Mouse (Mus musculus) heart, embryonic 11.5 days (tissue): ENCODE measurements at regions not wholly inside any gene's neighbourhood (a gene's known extent, or its start where the extent isn't known, plus 50 kb on each side); places are given as distances from the start of the nearest gene placed in this dataset.

Experiments used
- ATAC-seq: fragments of 200-750 bp; cut with Nextera tagmentation; replicated peaks from 2 replicates; pipeline ENCODE4 v1.8.0; 2017; ENCODE audit warnings: moderate library complexity; ENCODE audit not compliant: insufficient number of reproducible peaks, low FRiP score, low TSS enrichment
- H3K27ac ChIP-seq: fragments of 300-500 bp; sonication (generic); 2 replicates; pipeline ENCODE4 v1.5.1; 2014; ENCODE audit warnings: mild to moderate bottlenecking, low read depth, low read length
- H3K27me3 ChIP-seq: fragments of 300-500 bp; sonication (generic); 2 replicates; pipeline ENCODE4 v1.6.1; 2014; ENCODE audit warnings: mild to moderate bottlenecking, low read length, mixed read lengths; ENCODE audit not compliant: control insufficient read depth, insufficient read depth
- H3K36me3 ChIP-seq: fragments of 300-500 bp; sonication (generic); 2 replicates; pipeline ENCODE4 v1.6.1; 2014; ENCODE audit warnings: mild to moderate bottlenecking, low read length, moderate library complexity, mixed read lengths; ENCODE audit not compliant: control insufficient read depth, insufficient read depth
- H3K4me1 ChIP-seq: fragments of 300-500 bp; sonication (generic); 2 replicates; pipeline ENCODE4 v1.6.1; 2014; ENCODE audit warnings: low read length; ENCODE audit not compliant: control insufficient read depth, insufficient read depth
- H3K4me2 ChIP-seq: fragments of 300-500 bp; sonication (generic); 2 replicates; pipeline ENCODE4 v1.6.1; 2014; ENCODE audit warnings: mild to moderate bottlenecking, moderate library complexity
- H3K4me3 ChIP-seq: fragments of 300-500 bp; sonication (generic); 2 replicates; pipeline ENCODE4 v1.5.1; 2014; ENCODE audit warnings: low read depth, low read length
- H3K9ac ChIP-seq: fragments of 300-500 bp; sonication (generic); 2 replicates; pipeline ENCODE4 v1.6.1; 2014; ENCODE audit warnings: mild to moderate bottlenecking, low read depth, low read length, moderate library complexity
- H3K9me3 ChIP-seq: fragments of 300-500 bp; sonication (generic); replicated peaks from 2 replicates; pipeline ENCODE4 v1.6.1; 2016; ENCODE audit warnings: low read length; ENCODE audit not compliant: control insufficient read depth
- WGBS: fragments of 180-500 bp; shearing (Covaris S2); extraction: QIAGEN DNeasy Blood & Tissue Kit; methylation state at CpG from one replicate; pipeline ENCODE4 v1.1.7; 2014; ENCODE audit not compliant: insufficient replicate concordance; 5-methylcytosine and 5-hydroxymethylcytosine counted together

- Histone ChIP-seq H3K9me3 (no peaks in the 10 kb centered on the region), H3K36me3 (no peaks in the 10 kb centered on the region), H3K27ac (no peak overlapping the region), H3K9ac (no peak overlapping the region), H3K4me2 (no peak overlapping the region), H3K4me1 (no peaks in the 10 kb centered on the region), H3K27me3 (no peaks in the 10 kb centered on the region), H3K4me3 (no peak overlapping the region)
- 69% methylated on average over 6 of the region's 6 CpGs for WGBS
- no peak for ATAC-seq
Observed at GRCm38 (mm10) chr1:47093289-47093947, 200.8 kb upstream of the Slc39a10 start.

GRCm38 (mm10) chr1:47076423-47076822 lies 183.8 kb upstream of the Slc39a10 start:
- H3K27ac ChIP-seq, result no peak overlapping the region
- H3K4me2 ChIP-seq, result no peak overlapping the region
- H3K36me3 ChIP-seq, result no peaks in the 10 kb centered on the region
- H3K27me3 ChIP-seq, result no peaks in the 10 kb centered on the region
- no peak overlapping the region for H3K4me3 ChIP-seq
- H3K9me3 ChIP-seq, result no peaks in the 10 kb centered on the region
- no peak for ATAC-seq
- H3K9ac ChIP-seq, result no peak overlapping the region
- 75% methylated on average over 7 of the region's 7 CpGs for whole genome bisulfite sequencing
- no peaks in the 10 kb centered on the region for H3K4me1 ChIP-seq

GRCm38 (mm10) chr1:47058149-47058548 lies 165.5 kb upstream of the Slc39a10 start:
- ATAC-seq, result no peak
- Histone ChIP-seq H3K9ac (no peak overlapping the region), H3K4me1 (no peaks in the 10 kb centered on the region), H3K27ac (no peak overlapping the region), H3K27me3 (no peaks in the 10 kb centered on the region), H3K4me2 (no peak overlapping the region), H3K4me3 (no peak overlapping the region), H3K36me3 (no peaks in the 10 kb centered on the region), H3K9me3 (no peaks in the 10 kb centered on the region)
- 46% methylated on average over 1 of the region's 1 CpGs for WGBS

GRCm38 (mm10) chr1:47057344-47057743 lies 164.7 kb upstream of the Slc39a10 start:
- no peaks in the 10 kb centered on the region for H3K36me3 ChIP-seq
- 72% methylated on average over 3 of the region's 3 CpGs for WGBS
- no peak overlapping the region for H3K27ac ChIP-seq
- no peaks in the 10 kb centered on the region for H3K9me3 ChIP-seq
- H3K4me3 ChIP-seq, result no peak overlapping the region
- no peak for ATAC-seq
- H3K27me3 ChIP-seq, result no peaks in the 10 kb centered on the region
- H3K4me1 ChIP-seq, result no peaks in the 10 kb centered on the region
- no peak overlapping the region for H3K9ac ChIP-seq
- H3K4me2 ChIP-seq, result no peak overlapping the region

GRCm38 (mm10) chr1:47051109-47051508 lies 158.5 kb upstream of the Slc39a10 start:
- H3K9ac ChIP-seq, result no peak overlapping the region
- H3K36me3 ChIP-seq, result no peaks in the 10 kb centered on the region
- H3K9me3 ChIP-seq, result no peaks in the 10 kb centered on the region
- H3K27ac ChIP-seq, result no peak overlapping the region
- no peak overlapping the region for H3K4me2 ChIP-seq
- no peaks in the 10 kb centered on the region for H3K4me1 ChIP-seq
- no peak for ATAC-seq
- no peaks in the 10 kb centered on the region for H3K27me3 ChIP-seq
- H3K4me3 ChIP-seq, result no peak overlapping the region

GRCm38 (mm10) chr1:47050492-47050891 lies 157.8 kb upstream of the Slc39a10 start:
- no peaks in the 10 kb centered on the region for H3K4me1 ChIP-seq
- H3K9ac ChIP-seq, result no peak overlapping the region
- no peaks in the 10 kb centered on the region for H3K27me3 ChIP-seq
- WGBS, result 79% methylated on average over 1 of the region's 1 CpGs
- no peaks in the 10 kb centered on the region for H3K36me3 ChIP-seq
- no peak overlapping the region for H3K4me3 ChIP-seq
- no peak overlapping the region for H3K27ac ChIP-seq
- ATAC-seq, result no peak
- no peaks in the 10 kb centered on the region for H3K9me3 ChIP-seq
- no peak overlapping the region for H3K4me2 ChIP-seq

GRCm38 (mm10) chr1:47037576-47037975 lies 144.9 kb upstream of the Slc39a10 start:
- WGBS, result 49% methylated on average over 2 of the region's 2 CpGs
- H3K27me3 ChIP-seq, result no peaks in the 10 kb centered on the region
- H3K9ac ChIP-seq, result no peak overlapping the region
- no peaks in the 10 kb centered on the region for H3K9me3 ChIP-seq
- H3K4me2 ChIP-seq, result no peak overlapping the region
- no peak overlapping the region for H3K27ac ChIP-seq
- H3K36me3 ChIP-seq, result no peaks in the 10 kb centered on the region
- no peaks in the 10 kb centered on the region for H3K4me1 ChIP-seq
- ATAC-seq, result no peak
- no peak overlapping the region for H3K4me3 ChIP-seq

- ATAC-seq, result peak; percentile 59
- Histone ChIP-seq H3K27ac (no peak overlapping the region), H3K9ac (no peak overlapping the region), H3K36me3 (no peaks in the 10 kb centered on the region), H3K4me3 (no peak overlapping the region), H3K27me3 (no peaks in the 10 kb centered on the region), H3K4me1 (0 out of 2 replicates have a peak, but pooled peaks cover 2% of the 10 kb centered on the region), H3K9me3 (no peaks in the 10 kb centered on the region), H3K4me2 (no peak overlapping the region)
- 0% methylated on average over 1 of the region's 1 CpGs for WGBS
Observed at GRCm38 (mm10) chr1:47019356-47019755, 126.7 kb upstream of the Slc39a10 start.

- H3K4me3 ChIP-seq, result no peak overlapping the region
- no peaks in the 10 kb centered on the region for H3K36me3 ChIP-seq
- no peaks in the 10 kb centered on the region for H3K27me3 ChIP-seq
- 69% methylated on average over 1 of the region's 1 CpGs for WGBS
- no peak overlapping the region for H3K27ac ChIP-seq
- no peak overlapping the region for H3K9ac ChIP-seq
- no peak overlapping the region for H3K4me2 ChIP-seq
- no peaks in the 10 kb centered on the region for H3K9me3 ChIP-seq
- H3K4me1 ChIP-seq, result 0 out of 2 replicates have a peak, but pooled peaks cover 2% of the 10 kb centered on the region
- ATAC-seq, result no peak
Observed at GRCm38 (mm10) chr1:47014526-47014925, 121.9 kb upstream of the Slc39a10 start.
